Mouse (Mus musculus): ENCODE data around the gene Htr5b. TPM values are rescaled to one million over a fixed set of nuclear protein-coding genes. Genes with fewer than 3 reads are reported as not detected.
A peak's percentile ranks its signal among the peaks of the same experiment; 100 is the strongest.

The Htr5b gene
- total RNA-seq (2021), result 1 to 10 TPM; 8.0 to 9.5 TPM
- long read RNA-seq, experiment 1, partial matches to known transcripts, result 0 of 4 reads
- long read RNA-seq, experiment 1, other reads (novel, unspliced or antisense), result 0 of 4 reads
- long read RNA-seq, experiment 2, transcript Htr5b-201 (2 exons, 1,935 nt), result major isoform, 8 of 9 reads
- long read RNA-seq, experiment 2, partial matches to known transcripts, result 0 of 9 reads
- long read RNA-seq, experiment 2, other reads (novel, unspliced or antisense), result 1 of 9 reads

GRCm38 (mm10) chr1:121528399-121528720 lies at the start of gene Htr5b:
TSS of gene Htr5b (minus strand) at chr1:121528465.
- DNase-seq (ENCODE audit: low spot score in 2 of 2), result peak in 1 of 2 experiments; percentile 50
- peak within 1 kb of the TSS; percentile 51; the same call in 1 of the 2 replicates for H3K27ac ChIP-seq
- TF ChIP-seq CTCF (conservative IDR thresholded peaks at IDR 0.05), result no peak
- H3K4me3 ChIP-seq, result peak within 1 kb of the TSS; percentile 58

GRCm38 (mm10) chr1:121577491-121577890 lies 49.2 kb upstream of the Htr5b start:
- no peak overlapping the region for H3K27ac ChIP-seq
- TF ChIP-seq CTCF (conservative IDR thresholded peaks at IDR 0.05), result no peak
- no peak overlapping the region for H3K4me3 ChIP-seq
- DNase-seq (ENCODE audit: low spot score in 2 of 2), result no peak

GRCm38 (mm10) chr1:121570522-121570921 lies 42.3 kb upstream of the Htr5b start:
- Histone ChIP-seq H3K4me3 (no peak overlapping the region), H3K27ac (no peak overlapping the region)
- DNase-seq (ENCODE audit: low spot score in 2 of 2), result peak in 1 of 2 experiments; percentile 14
- no peak for TF ChIP-seq CTCF (conservative IDR thresholded peaks at IDR 0.05)

GRCm38 (mm10) chr1:121567521-121568489 lies 39.5 kb upstream of the Htr5b start, which contains the start of gene Ddx18:
TSS of gene Ddx18 (minus strand) at chr1:121567989.
- peak; percentile 93 for TF ChIP-seq CTCF (conservative IDR thresholded peaks at IDR 0.05)
- DNase-seq (ENCODE audit: low spot score in 2 of 2), result peak; percentile 94 to 99
- peak within 1 kb of the TSS; percentile 80 for H3K4me3 ChIP-seq
- peak within 1 kb of the TSS; percentile 88 for H3K27ac ChIP-seq

- Histone ChIP-seq H3K4me3 (no peak overlapping the region), H3K27ac (no peak overlapping the region)
- no peak for DNase-seq (ENCODE audit: low spot score in 2 of 2)
- no peak for TF ChIP-seq CTCF (conservative IDR thresholded peaks at IDR 0.05)
Observed at GRCm38 (mm10) chr1:121557861-121558260, 29.6 kb upstream of the Htr5b start.

GRCm38 (mm10) chr1:121551457-121551835 lies 23.2 kb upstream of the Htr5b start:
- Histone ChIP-seq H3K27ac (peak overlapping the region; percentile 47), H3K4me3 (no peak overlapping the region)
- peak; percentile 31 to 54 for DNase-seq (ENCODE audit: low spot score in 2 of 2)
- TF ChIP-seq CTCF (conservative IDR thresholded peaks at IDR 0.05), result no peak

GRCm38 (mm10) chr1:121550801-121551456 lies 22.7 kb upstream of the Htr5b start:
- Histone ChIP-seq H3K4me3 (no peak overlapping the region), H3K27ac (peak overlapping the region; percentile 47)
- DNase-seq (ENCODE audit: low spot score in 2 of 2), result peak in 1 of 2 experiments; percentile 13
- TF ChIP-seq CTCF (conservative IDR thresholded peaks at IDR 0.05), result no peak

- no peak overlapping the region for H3K4me3 ChIP-seq
- peak; percentile 76 for TF ChIP-seq CTCF (conservative IDR thresholded peaks at IDR 0.05)
- no peak overlapping the region for H3K27ac ChIP-seq
- no peak for DNase-seq (ENCODE audit: low spot score in 2 of 2)
Observed at GRCm38 (mm10) chr1:121549456-121549855, 21.2 kb upstream of the Htr5b start.

- H3K27ac ChIP-seq, result no peak overlapping the region
- no peak for TF ChIP-seq CTCF (conservative IDR thresholded peaks at IDR 0.05)
- no peak for DNase-seq (ENCODE audit: low spot score in 2 of 2)
- H3K4me3 ChIP-seq, result no peak overlapping the region
Observed at GRCm38 (mm10) chr1:121548667-121549066, 20.4 kb upstream of the Htr5b start.

GRCm38 (mm10) chr1:121546844-121547243 lies 18.6 kb upstream of the Htr5b start:
- no peak overlapping the region for H3K4me3 ChIP-seq
- H3K27ac ChIP-seq, result no peak overlapping the region
- peak in 1 of 2 experiments; percentile 22 for DNase-seq (ENCODE audit: low spot score in 2 of 2)
- no peak for TF ChIP-seq CTCF (conservative IDR thresholded peaks at IDR 0.05)

GRCm38 (mm10) chr1:121540361-121540760 lies 12.1 kb upstream of the Htr5b start:
- DNase-seq (ENCODE audit: low spot score in 2 of 2), result peak; percentile 27 to 60
- Histone ChIP-seq H3K4me3 (no peak overlapping the region), H3K27ac (no peak overlapping the region)
- TF ChIP-seq CTCF (conservative IDR thresholded peaks at IDR 0.05), result no peak

GRCm38 (mm10) chr1:121531439-121531838 lies 3.2 kb upstream of the Htr5b start:
- no peak for DNase-seq (ENCODE audit: low spot score in 2 of 2)
- no peak for TF ChIP-seq CTCF (conservative IDR thresholded peaks at IDR 0.05)
- no peak overlapping the region for H3K4me3 ChIP-seq
- H3K27ac ChIP-seq, result no peak overlapping the region

- no peak for DNase-seq (ENCODE audit: low spot score in 2 of 2)
- Histone ChIP-seq H3K27ac (no peak overlapping the region), H3K4me3 (no peak overlapping the region)
- TF ChIP-seq CTCF (conservative IDR thresholded peaks at IDR 0.05), result no peak
Observed at GRCm38 (mm10) chr1:121529286-121529685, 1.0 kb upstream of the Htr5b start.

Data from layer of hippocampus, adult 2 months (tissue).